Mouse (Mus musculus) midbrain, embryonic 13.5 days (tissue): ENCODE results near the gene Gm15294. TPM values are rescaled to one million over a fixed set of nuclear protein-coding genes. Genes with fewer than 3 reads are reported as not detected.
A peak's percentile ranks its signal among the peaks of the same experiment; 100 is the strongest.

Experiments
- ATAC-seq: fragments of 200-750 bp; cut with Nextera tagmentation; 2 replicates; pipeline ENCODE4 v1.8.0; 2017; ENCODE audit warnings: mild to moderate bottlenecking, moderate TSS enrichment, moderate library complexity
- H3K27ac ChIP-seq: fragments of 300-500 bp; sonication (generic); 2 replicates; pipeline ENCODE4 v1.5.1; 2015; ENCODE audit warnings: inconsistent platforms, mild to moderate bottlenecking, moderate library complexity
- H3K27me3 ChIP-seq: fragments of 300-500 bp; sonication (generic); 2 replicates; pipeline ENCODE4 v1.6.1; 2015; ENCODE audit warnings: mild to moderate bottlenecking, inconsistent platforms
- H3K36me3 ChIP-seq: fragments of 300-500 bp; sonication (generic); 2 replicates; pipeline ENCODE4 v1.6.1; 2015; ENCODE audit warnings: mild to moderate bottlenecking, inconsistent platforms
- H3K4me1 ChIP-seq: fragments of 300-500 bp; sonication (generic); replicated peaks from 2 replicates; pipeline ENCODE4 v1.6.1; 2015; ENCODE audit warnings: inconsistent platforms
- H3K4me2 ChIP-seq: fragments of 300-500 bp; sonication (generic); replicated peaks from 2 replicates; pipeline ENCODE4 v1.6.1; 2015; ENCODE audit warnings: moderate library complexity, mild to moderate bottlenecking, inconsistent platforms
- H3K4me3 ChIP-seq: fragments of 300-500 bp; sonication (generic); replicated peaks from 2 replicates; pipeline ENCODE4 v1.5.1; 2015; ENCODE audit warnings: mild to moderate bottlenecking, inconsistent platforms
- H3K9ac ChIP-seq: fragments of 300-500 bp; sonication (generic); replicated peaks from 2 replicates; pipeline ENCODE4 v1.6.1; 2015; ENCODE audit warnings: mild to moderate bottlenecking, inconsistent platforms
- H3K9me3 ChIP-seq: fragments of 300-500 bp; sonication (generic); 2 replicates; pipeline ENCODE4 v1.6.1; 2016; ENCODE audit warnings: mild to moderate bottlenecking, inconsistent platforms
- WGBS: fragments of 180-500 bp; shearing (Covaris S2); methylation state at CpG from one replicate; pipeline ENCODE4 v1.1.7; 2015; 5-methylcytosine and 5-hydroxymethylcytosine counted together
- polyA plus RNA-seq: library from polyadenylated mRNA; unstranded; fragments of >200 nt; fragmentation: Nextera tagmentation; extraction: Ambion mirVana; gene quantifications from 2 replicates; pipeline ENCODE4 v1.2.1, GENCODE M21; 2015

Gm15294 gene
- not detected in 2 replicates for polyA plus RNA-seq

DNA sequence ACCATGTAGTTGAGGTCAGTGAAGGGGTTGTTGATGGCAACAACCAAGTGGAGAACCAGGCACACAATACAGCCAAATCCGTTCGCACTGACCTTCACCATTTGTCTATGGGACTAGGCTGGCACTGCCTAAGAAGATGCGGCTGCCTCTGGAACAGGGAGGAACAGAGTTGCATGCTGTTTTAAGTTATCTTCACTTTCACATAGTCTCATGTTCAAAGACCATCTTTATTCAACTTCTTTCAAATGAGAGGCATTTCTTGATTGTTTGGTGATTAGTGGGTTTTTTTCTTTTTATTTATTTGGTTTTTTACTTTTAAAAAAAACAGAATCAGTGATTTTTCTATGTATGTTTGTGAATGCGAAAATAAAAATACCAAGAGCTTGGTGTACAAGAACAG is at the start of gene Gm15294:
TSS of gene Gm15294 (minus strand) at position 101 of the 400 bp plus-strand sequence.
- 90% methylated on average over 4 of the region's 4 CpGs for WGBS
- Histone ChIP-seq H3K9ac (no peak within 1 kb of the TSS), H3K4me1 (no peaks in the 10 kb centered on the region), H3K9me3 (no peaks in the 10 kb centered on the region), H3K27me3 (peaks cover 6% of the 10 kb centered on the region; the same call in 1 of the 2 replicates), H3K4me3 (no peak within 1 kb of the TSS), H3K36me3 (no peaks in the 10 kb centered on the region), H3K27ac (no peak within 1 kb of the TSS), H3K4me2 (no peak within 1 kb of the TSS)
- ATAC-seq: no peak

- H3K27me3 ChIP-seq: peaks cover 14% of the 10 kb centered on the region; the same call in 1 of the 2 replicates
- 45% methylated on average over 4 of the region's 4 CpGs for WGBS
- no peak overlapping the region for H3K4me3 ChIP-seq
- no peaks in the 10 kb centered on the region for H3K9me3 ChIP-seq
- ATAC-seq: no peak
- no peak overlapping the region for H3K9ac ChIP-seq
- H3K36me3 ChIP-seq: no peaks in the 10 kb centered on the region
- no peaks in the 10 kb centered on the region for H3K4me1 ChIP-seq
- no peak overlapping the region for H3K4me2 ChIP-seq
- no peak overlapping the region for H3K27ac ChIP-seq
These were observed 9.5 kb upstream of the Gm15294 start for GRCm38 (mm10) chrX:141884336-141885048.

GRCm38 (mm10) chrX:141874024-141874423 is 1.0 kb downstream of the Gm15294 start:
- Histone ChIP-seq H3K4me2 (no peak overlapping the region), H3K4me3 (no peak overlapping the region), H3K4me1 (no peaks in the 10 kb centered on the region), H3K27me3 (peaks cover 6% of the 10 kb centered on the region; the same call in 1 of the 2 replicates), H3K27ac (no peak overlapping the region), H3K9me3 (no peaks in the 10 kb centered on the region), H3K36me3 (no peaks in the 10 kb centered on the region), H3K9ac (no peak overlapping the region)
- WGBS: 53% methylated on average over 11 of the region's 11 CpGs
- peak; percentile 67 for ATAC-seq

- Histone ChIP-seq H3K9me3 (no peaks in the 10 kb centered on the region), H3K27me3 (peaks cover 6% of the 10 kb centered on the region; the same call in 1 of the 2 replicates), H3K27ac (no peak overlapping the region), H3K4me2 (no peak overlapping the region), H3K9ac (no peak overlapping the region), H3K4me3 (no peak overlapping the region), H3K4me1 (no peaks in the 10 kb centered on the region), H3K36me3 (no peaks in the 10 kb centered on the region)
- 32% methylated on average over 3 of the region's 4 CpGs for WGBS
- no peak for ATAC-seq
These were observed 1.4 kb downstream of the Gm15294 start for GRCm38 (mm10) chrX:141873597-141873996.

DNA sequence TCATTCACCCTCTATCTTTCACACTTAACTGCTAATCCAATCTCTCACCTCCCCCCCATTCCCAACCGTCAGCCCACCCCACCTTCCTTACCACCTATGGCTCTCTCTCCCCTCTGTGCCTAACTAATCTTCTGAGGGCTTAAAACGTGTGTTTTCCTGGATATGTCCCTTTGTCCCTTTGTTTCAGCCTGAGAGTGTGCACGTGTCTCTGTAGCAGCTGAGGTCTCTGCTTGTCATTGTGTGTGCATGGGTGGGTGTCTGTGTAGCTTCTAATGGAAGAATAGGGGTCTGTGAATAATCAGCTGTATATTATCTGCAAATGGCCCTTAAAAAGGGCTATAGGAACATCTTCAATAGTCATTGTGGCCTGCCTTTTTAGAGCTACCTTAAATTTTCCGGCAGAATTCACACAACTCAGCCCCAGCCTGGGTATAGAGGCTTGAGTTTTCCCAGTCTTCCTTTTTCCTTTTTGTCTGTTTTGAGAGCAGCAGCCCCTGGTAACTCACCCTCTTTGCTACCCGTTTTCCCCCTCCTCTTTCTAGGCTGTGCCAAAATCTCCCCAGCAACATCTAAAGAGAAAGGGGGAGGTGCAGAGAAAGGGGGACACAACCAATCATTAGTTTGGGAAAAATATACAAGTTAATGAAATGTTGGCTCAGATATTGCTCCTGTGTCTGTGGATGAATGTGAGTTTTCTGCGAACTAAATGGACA is 19.2 kb downstream of the Gm15294 start:
- Histone ChIP-seq H3K27me3 (peaks cover 30% of the 10 kb centered on the region; the same call in 1 of the 2 replicates), H3K9me3 (no peaks in the 10 kb centered on the region), H3K27ac (0 out of 2 replicates have a peak overlapping the region, but pooled peaks have one; percentile 32), H3K4me1 (no peaks in the 10 kb centered on the region), H3K9ac (no peak overlapping the region), H3K36me3 (no peaks in the 10 kb centered on the region), H3K4me2 (no peak overlapping the region), H3K4me3 (no peak overlapping the region)
- WGBS: 31% methylated on average over 6 of the region's 6 CpGs
- peak; percentile 80 for ATAC-seq

Other genes starting within 250 kb of the Gm15294 start
- gene Irs4, start 150.0 kb downstream of the Gm15294 start, polyA plus RNA-seq: 1.4 and 2.0 TPM in 2 replicates